Mouse (Mus musculus): ENCODE measurements around the gene Rnf38. TPM values are rescaled to one million over a fixed set of nuclear protein-coding genes. Genes with fewer than 3 reads are reported as not detected.

Rnf38 gene
- polyA plus RNA-seq, 1 experiment from 2014 or later = 22.3 TPM

Small RNA genes lying within 50 kb of the gene (microRNA-seq; reads per million reads assigned to microRNA genes)
- not detected for gene Mir5106 (ENCODE audit: borderline number of aligned reads)

Other genes with a start within 250 kb of the Rnf38 start
- gene Clta, start 229.3 kb downstream of the Rnf38 start, polyA plus RNA-seq (2015; fragmentation: Nextera tagmentation; extraction: Ambion mirVana) = 251 and 260 TPM in 2 replicates
- 33.8 and 39.2 TPM in 2 replicates for gene Gne, start 149.6 kb downstream of the Rnf38 start, polyA plus RNA-seq (2015; fragmentation: Nextera tagmentation; extraction: Ambion mirVana)
- gene Melk, start 67.1 kb upstream of the Rnf38 start, polyA plus RNA-seq (2015; fragmentation: Nextera tagmentation; extraction: Ambion mirVana) = 25.9 and 26.8 TPM in 2 replicates